Mouse (Mus musculus): Measurements from ENCODE around the gene Pla2g2d.

Gene Pla2g2d

DNA sequence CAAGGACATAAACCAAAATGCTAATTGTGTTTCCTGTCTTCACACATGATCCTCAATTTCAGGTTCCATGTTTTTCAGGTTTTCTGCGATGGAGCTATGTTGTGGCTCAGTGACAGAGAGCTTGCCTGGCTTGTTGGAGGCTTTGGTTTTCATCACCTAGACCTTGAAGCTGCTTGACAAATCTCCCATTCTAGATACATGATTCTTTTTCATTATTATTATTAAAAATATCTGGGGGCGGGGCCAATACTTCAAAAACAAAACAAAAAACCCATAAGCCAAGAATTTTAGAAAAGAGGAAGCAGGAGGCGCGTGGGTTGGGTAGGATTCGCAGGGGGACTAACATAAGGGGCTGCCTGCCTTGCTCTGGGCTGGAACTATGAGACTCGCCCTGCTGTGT is at the start of gene Pla2g2d:
Pla2g2d (plus strand) TSS at position 301 of the 400 bp plus-strand sequence.
- no peak for DNase-seq (ENCODE audit: low read depth, low spot score)

GRCm38 (mm10) chr4:138725751-138726150 is 49.8 kb upstream of the Pla2g2d start:
- DNase-seq (ENCODE audit: low read depth, low spot score), result no peak

DNA sequence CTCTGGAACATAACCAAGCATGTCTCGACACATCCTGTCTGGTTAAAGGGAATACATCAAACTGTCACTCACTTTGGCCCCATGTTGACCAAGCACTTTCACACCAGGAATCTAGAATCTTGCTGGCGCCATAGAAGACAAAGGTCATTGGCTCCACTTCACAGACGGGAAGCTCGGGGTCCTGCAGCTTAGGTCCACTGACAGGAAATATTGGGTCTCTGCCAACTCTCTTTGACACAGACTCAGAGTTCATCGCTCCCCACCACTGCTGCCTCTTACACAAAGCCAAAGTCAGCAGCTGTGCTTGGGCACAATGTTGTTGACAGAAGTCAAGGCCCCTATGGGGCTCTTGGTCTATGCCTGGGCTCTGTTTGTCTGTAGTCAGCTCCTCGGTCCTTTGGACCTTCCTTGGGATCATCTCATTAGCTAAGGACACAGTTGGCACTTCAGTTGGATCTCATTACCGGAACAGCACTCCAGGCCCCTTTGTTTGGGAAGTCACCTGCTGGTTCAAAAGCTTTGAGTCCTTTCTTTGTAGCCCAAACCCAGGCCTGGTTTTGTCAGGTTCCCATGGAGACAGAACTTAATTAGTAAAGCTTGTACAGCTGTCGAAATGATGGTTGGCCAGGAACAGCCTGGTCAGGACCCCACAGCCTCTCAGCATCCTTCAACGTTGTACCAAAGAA is 46.4 kb upstream of the Pla2g2d start:
- DNase-seq (ENCODE audit: low read depth, low spot score), result no peak

- no peak for DNase-seq (ENCODE audit: low read depth, low spot score)
These were observed 41.4 kb upstream of the Pla2g2d start for GRCm38 (mm10) chr4:138734105-138734504.

GRCm38 (mm10) chr4:138734863-138735262 is 40.7 kb upstream of the Pla2g2d start:
- no peak for DNase-seq (ENCODE audit: low read depth, low spot score)

DNA sequence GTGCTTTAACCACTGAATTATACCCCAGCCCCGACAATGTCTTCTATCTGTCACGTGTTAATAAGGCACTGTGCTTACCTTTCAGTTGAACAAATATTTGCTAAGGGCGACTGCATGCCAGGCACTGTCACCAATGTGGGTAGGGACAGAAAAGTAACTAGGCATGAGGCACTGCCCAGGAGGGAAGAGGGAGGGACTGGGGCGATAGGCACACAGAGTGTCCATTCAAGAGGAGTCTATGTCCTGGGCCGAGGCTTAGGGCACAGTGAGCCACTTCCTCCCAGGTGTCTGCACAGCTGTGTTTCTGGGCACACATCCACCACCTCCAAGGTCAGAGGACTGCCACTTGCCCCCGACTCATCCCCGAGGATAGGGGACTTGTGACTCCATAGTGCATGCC is 38.5 kb upstream of the Pla2g2d start, which contains the start of gene Ubxn10:
Ubxn10 (minus strand) TSS at position 137 of the 400 bp plus-strand sequence.
- no peak for DNase-seq (ENCODE audit: low read depth, low spot score)

GRCm38 (mm10) chr4:138739136-138739851 is 36.2 kb upstream of the Pla2g2d start:
- no peak for DNase-seq (ENCODE audit: low read depth, low spot score)

DNA sequence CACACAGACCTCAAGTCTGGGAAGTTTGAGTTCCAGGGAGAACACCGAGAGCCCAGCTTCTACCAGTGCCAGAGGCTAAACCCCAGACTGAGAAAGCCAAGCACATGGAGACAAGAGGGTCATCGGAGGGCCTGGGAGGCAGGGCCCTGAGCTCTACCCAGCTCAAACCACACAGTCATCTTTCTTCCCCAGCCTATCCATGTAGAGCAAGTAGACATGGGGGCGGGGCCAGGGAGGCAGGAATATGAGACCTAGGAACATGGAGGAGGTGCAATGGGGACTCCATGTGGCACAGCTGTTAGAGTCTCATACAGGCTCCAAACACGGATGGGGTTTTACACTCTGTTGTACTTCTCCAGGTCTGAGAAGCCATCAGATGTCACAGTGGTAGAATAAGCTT is 29.7 kb upstream of the Pla2g2d start:
- no peak for DNase-seq (ENCODE audit: low read depth, low spot score)

GRCm38 (mm10) chr4:138746866-138747265 is 28.7 kb upstream of the Pla2g2d start:
- DNase-seq (ENCODE audit: low read depth, low spot score), result no peak

DNA sequence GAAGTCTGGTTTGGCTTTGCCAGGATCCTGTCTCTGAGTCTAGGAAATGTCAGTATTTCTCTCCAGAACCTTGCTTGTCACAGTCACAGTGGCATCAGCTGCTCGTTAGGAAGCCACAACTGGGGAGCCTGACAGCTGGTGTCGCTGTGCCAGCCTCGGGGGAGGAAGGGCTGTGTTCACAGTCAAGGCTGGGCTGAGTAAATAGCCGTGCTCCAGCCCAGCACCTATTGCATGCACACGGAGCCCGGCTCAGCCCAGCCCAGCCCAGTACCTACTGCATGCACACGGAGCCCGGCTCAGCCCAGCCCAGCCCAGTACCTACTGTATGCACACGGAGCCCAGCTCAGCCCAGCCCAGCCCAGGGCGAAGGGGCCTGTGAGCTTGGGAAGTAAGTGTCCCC is 27.7 kb upstream of the Pla2g2d start:
- DNase-seq (ENCODE audit: low read depth, low spot score), result no peak

GRCm38 (mm10) chr4:138748369-138749072 is 27.0 kb upstream of the Pla2g2d start:
- no peak for DNase-seq (ENCODE audit: low read depth, low spot score)

DNA sequence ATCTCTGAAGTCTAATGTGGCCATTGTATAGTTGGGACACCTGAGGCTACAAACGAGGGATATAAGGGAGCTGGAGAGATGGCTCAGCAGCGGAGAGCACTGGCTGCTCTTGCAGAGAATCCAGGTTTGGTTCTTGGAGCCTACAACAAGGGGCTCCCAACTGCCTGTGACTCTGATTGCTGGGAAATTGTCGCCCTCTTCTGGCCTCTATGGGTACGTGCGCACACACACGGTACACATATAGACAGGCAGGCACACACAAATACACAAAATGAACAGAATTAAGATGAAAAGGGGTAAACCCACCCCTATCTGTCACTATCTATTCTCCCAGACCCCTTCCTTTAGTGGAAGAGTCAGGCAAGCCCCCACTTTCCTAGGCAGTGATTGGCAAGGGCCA is 22.9 kb upstream of the Pla2g2d start:
- no peak for DNase-seq (ENCODE audit: low read depth, low spot score)

GRCm38 (mm10) chr4:138753608-138754007 is 21.9 kb upstream of the Pla2g2d start:
- no peak for DNase-seq (ENCODE audit: low read depth, low spot score)

GRCm38 (mm10) chr4:138754432-138754831 is 21.1 kb upstream of the Pla2g2d start:
- no peak for DNase-seq (ENCODE audit: low read depth, low spot score)

DNA sequence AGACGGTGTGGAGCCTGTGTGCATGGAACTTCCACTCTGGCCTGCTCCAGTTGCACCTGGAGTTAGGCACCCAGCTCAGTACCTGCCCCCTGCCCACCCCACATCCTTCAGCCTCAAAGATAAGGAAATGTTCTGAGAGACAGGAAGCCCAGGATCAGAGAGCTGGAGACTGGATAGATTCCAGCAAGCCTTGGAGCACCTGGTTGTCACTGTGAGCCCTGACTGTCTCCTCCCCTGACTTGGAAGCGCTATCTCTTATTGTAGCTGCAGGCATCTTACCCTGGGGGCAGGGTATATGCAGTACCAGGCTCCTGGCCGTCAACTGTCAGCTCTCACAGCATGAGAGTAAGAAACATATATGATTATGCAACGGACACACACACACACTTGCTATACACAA is 20.1 kb upstream of the Pla2g2d start:
- DNase-seq (ENCODE audit: low read depth, low spot score), result no peak

DNA sequence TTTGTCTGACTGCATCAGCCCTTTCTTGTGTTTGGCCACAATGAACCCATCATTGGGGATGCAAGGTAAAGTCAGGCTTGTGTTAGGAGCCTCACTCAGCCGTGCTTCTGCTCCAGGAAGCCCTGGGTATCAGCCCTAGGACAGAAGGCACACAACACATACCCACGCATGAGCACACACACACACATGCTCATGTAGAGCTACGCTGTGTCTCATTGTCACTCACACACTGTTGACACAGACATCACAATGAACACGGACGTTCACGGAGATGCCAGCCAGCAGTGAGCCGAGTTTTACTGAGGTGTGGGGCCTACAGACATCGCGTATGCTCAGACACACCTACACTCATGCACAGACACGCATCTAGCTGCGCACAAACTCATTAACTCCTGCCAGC is 19.6 kb upstream of the Pla2g2d start:
- no peak for DNase-seq (ENCODE audit: low read depth, low spot score)

- DNase-seq (ENCODE audit: low read depth, low spot score), result no peak
These were observed 18.1 kb upstream of the Pla2g2d start, which contains the start of gene Pla2g2f for GRCm38 (mm10) chr4:138757416-138757815. Gene Pla2g2f (minus strand): TSS chr4:138757626.

DNA sequence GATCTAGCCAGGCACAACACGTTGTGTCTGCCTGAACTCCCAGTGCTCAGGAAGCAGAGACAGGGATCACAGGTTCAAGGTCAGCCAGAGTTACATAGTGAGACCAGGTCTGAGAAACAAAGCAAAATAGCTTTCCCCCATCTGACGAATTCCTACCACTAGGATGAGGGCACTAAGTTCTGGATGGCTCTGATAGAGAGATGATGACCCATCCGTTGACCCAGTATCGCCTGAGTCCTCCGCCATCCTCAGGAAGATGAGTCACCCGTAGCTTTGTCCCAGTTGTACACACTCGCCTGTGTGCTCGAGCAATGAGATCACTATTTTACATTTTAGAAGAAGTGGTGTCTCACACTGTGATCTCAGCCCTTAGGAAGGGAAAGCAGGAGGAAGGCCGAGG is 13.3 kb upstream of the Pla2g2d start:
- no peak for DNase-seq (ENCODE audit: low read depth, low spot score)

- DNase-seq (ENCODE audit: low read depth, low spot score), result no peak
These were observed 3.6 kb upstream of the Pla2g2d start for GRCm38 (mm10) chr4:138771970-138772369.

GRCm38 (mm10) chr4:138772386-138772785 is 3.1 kb upstream of the Pla2g2d start:
- no peak for DNase-seq (ENCODE audit: low read depth, low spot score)

DNA sequence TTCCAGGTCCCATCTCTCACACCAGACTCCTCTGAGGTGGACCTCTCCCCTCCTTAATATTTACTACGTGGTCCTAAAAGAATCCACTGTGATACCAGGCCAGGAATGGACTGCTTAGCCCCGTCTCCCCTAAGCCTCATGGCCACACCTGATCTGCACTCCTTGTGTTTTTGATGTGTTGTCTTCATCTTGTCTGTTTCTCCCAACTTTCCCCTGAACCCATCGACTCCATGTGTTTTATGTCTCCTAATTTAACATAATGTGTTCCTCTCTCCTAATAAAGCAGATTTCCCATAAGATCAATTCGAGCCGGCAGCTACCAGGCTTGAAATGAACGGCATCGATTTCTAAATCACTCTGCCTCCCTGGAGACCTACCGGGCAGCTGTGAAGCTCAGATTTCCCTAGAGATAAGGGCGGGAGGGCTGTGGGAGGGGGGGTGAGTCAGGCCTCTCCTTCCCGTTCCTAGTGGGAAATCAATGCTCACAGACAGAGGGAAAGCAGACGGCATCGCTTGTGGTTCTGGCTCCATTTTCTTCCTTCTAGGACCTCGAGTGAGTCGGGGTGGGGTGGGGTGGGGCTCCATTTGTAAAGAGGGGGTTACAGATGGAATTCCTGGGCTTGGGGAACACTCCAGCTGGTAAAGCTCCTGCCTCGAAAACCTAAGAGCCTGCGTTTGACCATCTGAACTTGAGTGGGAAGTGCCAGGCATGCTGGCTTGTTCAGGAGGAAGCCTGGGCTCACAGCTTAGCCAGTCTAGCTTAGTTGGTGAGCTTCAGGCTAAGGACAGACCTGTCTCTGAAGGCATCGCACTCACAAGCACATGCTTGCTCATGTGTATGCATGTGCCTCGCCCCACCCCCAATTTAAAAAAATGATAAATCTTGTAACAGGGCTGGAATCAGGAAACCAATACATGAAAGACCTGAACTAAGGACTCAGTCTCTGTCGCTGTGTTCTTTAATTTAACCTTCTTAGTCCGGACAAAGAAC is 2.2 kb downstream of the Pla2g2d start:
- no peak for DNase-seq (ENCODE audit: low read depth, low spot score)
